Mouse (Mus musculus): ENCODE results near the gene Stub1. TPM values are rescaled to one million over a fixed set of nuclear protein-coding genes. Genes with fewer than 3 reads are reported as not detected.

Stub1 gene
- polyA plus RNA-seq, 1 experiment: 81.1 TPM

DNA sequence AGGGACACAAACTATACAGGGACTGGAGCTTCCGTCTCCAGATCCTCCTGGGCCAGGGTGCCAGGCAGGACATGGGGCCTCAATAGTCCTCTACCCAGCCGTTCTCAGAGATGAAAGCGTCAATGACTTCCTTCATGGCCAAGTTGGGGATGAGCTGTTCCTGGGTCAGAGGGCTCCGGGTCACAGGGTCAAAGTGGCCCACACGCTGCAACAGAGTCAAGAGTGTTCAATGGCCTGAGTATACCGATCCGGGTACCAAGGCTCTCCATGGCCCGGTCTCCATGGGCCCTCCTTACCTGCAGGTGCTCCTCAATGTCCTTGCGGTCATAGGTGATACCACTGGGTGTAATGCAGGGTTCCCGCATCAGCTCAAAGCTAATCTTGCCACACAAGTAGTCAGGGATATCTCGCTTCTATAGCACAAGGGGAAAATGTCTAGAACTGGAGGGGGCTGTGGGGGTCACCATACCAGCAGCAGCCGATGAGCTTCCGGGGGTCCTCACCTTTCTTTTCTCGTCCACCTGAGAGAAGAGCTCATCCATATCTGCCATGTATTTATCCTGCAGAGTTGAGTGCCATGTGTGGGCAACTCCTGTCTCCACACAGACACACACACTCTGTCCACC is 2.3 kb downstream of the Stub1 start:
- H3K27ac ChIP-seq (ENCODE audit: control insufficient read depth, insufficient read depth, low read depth, low read length): no peak overlapping the region
- no peak for TF ChIP-seq CTCF (IDR thresholded peaks at IDR 0.05; ENCODE audit: control insufficient read depth, insufficient read depth, insufficient replicate concordance, low read depth, low read length)
- no peak for TF ChIP-seq POLR2A (IDR thresholded peaks at IDR 0.05; ENCODE audit: control insufficient read depth, low read depth, low read length)
- no peaks in the 10 kb centered on the region; the same call in 1 of the 2 replicates for H3K36me3 ChIP-seq (ENCODE audit: control insufficient read depth, insufficient read depth, low read length)
- H3K4me3 ChIP-seq (ENCODE audit: control insufficient read depth, low read depth, low read length): no peak overlapping the region
- H3K27me3 ChIP-seq (ENCODE audit: control insufficient read depth, insufficient read depth, low read length): no peaks in the 10 kb centered on the region
- H3K4me1 ChIP-seq (ENCODE audit: control insufficient read depth, insufficient read depth, low read length): peaks cover 39% of the 10 kb centered on the region

DNA sequence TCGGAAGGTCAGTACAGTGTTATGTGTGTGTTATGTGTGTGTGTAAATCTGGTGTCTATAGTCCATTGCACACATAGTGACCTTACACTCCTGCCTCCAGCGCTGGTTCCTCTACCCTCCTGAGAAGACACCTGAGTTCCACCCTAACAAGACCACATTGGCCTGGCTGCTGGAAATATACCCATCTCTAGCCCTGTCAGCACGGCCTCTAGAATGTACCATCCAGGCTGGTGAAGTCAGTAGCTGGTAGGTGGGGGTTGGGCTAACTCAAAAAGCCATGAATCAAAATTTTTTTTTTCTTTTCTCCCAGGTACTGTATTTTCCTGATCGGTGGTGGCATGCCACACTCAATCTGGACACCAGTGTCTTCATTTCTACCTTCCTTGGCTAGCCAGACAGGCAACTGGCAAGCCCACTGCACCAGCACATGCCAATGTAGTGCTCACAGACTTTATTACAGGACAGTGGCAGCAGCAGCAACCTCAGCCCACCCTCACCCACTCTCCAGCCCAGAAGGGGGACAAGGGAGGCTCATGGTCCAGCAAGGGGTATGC is 2.9 kb downstream of the Stub1 start:
- TF ChIP-seq CTCF (IDR thresholded peaks at IDR 0.05; ENCODE audit: control insufficient read depth, insufficient read depth, insufficient replicate concordance, low read depth, low read length): no peak
- no peak for TF ChIP-seq POLR2A (IDR thresholded peaks at IDR 0.05; ENCODE audit: control insufficient read depth, low read depth, low read length)
- Histone ChIP-seq H3K27ac (ENCODE audit: control insufficient read depth, insufficient read depth, low read depth, low read length) (no peak overlapping the region), H3K4me3 (ENCODE audit: control insufficient read depth, low read depth, low read length) (no peak overlapping the region), H3K4me1 (ENCODE audit: control insufficient read depth, insufficient read depth, low read length) (peaks cover 36% of the 10 kb centered on the region), H3K27me3 (ENCODE audit: control insufficient read depth, insufficient read depth, low read length) (no peaks in the 10 kb centered on the region), H3K36me3 (ENCODE audit: control insufficient read depth, insufficient read depth, low read length) (no peaks in the 10 kb centered on the region; the same call in 1 of the 2 replicates)

DNA sequence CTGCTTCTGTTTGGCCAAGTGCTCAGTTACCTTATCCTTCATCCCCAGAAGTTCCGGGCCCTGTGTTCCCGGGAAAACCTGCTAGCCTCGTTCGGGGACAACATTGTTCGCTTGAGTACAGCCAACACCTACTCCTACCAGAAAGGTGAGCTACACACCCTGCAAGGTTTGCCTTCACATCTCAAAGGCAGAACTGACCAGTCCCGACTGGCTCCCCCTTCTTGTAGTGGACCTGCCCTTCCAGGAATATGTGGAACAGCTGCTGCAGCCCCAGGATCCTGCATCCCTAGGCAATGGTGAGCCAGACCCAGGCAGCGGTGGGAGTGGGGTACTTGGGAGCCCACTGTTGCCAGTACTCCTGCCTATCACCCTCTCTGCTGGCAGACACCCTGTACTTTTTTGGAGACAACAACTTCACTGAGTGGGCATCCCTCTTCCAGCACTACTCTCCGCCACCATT is 3.6 kb downstream of the Stub1 start:
- peak overlapping the region; percentile 1; the same call in 1 of the 2 replicates for H3K27ac ChIP-seq (ENCODE audit: control insufficient read depth, insufficient read depth, low read depth, low read length)
- H3K27me3 ChIP-seq (ENCODE audit: control insufficient read depth, insufficient read depth, low read length): no peaks in the 10 kb centered on the region
- H3K36me3 ChIP-seq (ENCODE audit: control insufficient read depth, insufficient read depth, low read length): no peaks in the 10 kb centered on the region; the same call in 1 of the 2 replicates
- H3K4me1 ChIP-seq (ENCODE audit: control insufficient read depth, insufficient read depth, low read length): peaks cover 35% of the 10 kb centered on the region
- TF ChIP-seq POLR2A (IDR thresholded peaks at IDR 0.05; ENCODE audit: control insufficient read depth, low read depth, low read length): no peak
- TF ChIP-seq CTCF (IDR thresholded peaks at IDR 0.05; ENCODE audit: control insufficient read depth, insufficient read depth, insufficient replicate concordance, low read depth, low read length): no peak
- H3K4me3 ChIP-seq (ENCODE audit: control insufficient read depth, low read depth, low read length): peak overlapping the region; percentile 86

DNA sequence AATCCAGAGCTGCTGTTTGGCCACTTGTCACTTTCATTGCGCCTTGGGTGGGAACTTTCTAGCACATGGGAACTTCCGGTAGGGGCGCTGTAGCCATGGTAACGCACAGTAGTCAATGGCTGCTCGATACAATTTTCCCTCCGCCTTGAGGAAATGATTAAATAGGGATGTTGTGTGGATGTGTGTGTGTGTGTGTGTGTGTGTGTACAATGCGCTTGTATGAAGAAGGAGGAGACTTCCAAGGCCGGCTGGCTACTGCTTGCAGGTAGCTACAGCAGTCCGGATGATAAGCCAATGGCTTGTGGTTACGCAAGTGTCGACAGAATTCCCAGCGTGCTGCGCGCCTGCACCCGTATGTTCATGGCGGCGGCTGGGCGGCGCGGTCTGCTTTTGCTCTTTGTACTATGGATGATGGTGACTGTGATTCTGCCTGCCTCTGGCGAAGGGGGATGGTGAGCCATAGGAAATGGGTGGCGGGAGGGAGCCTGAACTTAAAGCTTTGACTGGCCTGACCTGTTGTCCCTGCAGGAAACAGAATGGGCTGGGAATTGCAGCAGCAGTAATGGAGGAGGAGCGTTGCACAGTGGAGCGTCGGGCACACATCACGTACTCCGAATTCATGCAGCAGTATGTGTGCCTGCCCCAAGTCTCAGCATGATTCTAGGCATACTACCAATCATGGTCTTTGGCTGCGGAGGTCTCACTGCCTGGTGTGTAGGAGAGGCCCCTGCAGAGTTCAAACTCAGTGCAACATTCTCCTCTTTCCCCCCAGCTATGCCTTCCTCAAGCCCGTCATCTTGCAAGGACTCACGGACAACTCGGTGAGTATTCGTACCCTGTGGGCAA is 4.3 kb downstream of the Stub1 start, which contains the start of gene Jmjd8:
Gene Jmjd8 (plus strand): TSS at position 156 of the 846 bp plus-strand sequence.
- Histone ChIP-seq H3K4me1 (ENCODE audit: control insufficient read depth, insufficient read depth, low read length) (peaks cover 33% of the 10 kb centered on the region), H3K36me3 (ENCODE audit: control insufficient read depth, insufficient read depth, low read length) (no peaks in the 10 kb centered on the region; the same call in 1 of the 2 replicates), H3K4me3 (ENCODE audit: control insufficient read depth, low read depth, low read length) (peak within 1 kb of the TSS; percentile 86), H3K27me3 (ENCODE audit: control insufficient read depth, insufficient read depth, low read length) (no peaks in the 10 kb centered on the region), H3K27ac (ENCODE audit: control insufficient read depth, insufficient read depth, low read depth, low read length) (peak within 1 kb of the TSS; percentile 52)
- TF ChIP-seq POLR2A (IDR thresholded peaks at IDR 0.05; ENCODE audit: control insufficient read depth, low read depth, low read length) (peak; percentile 68), CTCF (IDR thresholded peaks at IDR 0.05; ENCODE audit: control insufficient read depth, insufficient read depth, insufficient replicate concordance, low read depth, low read length) (no peak)

DNA sequence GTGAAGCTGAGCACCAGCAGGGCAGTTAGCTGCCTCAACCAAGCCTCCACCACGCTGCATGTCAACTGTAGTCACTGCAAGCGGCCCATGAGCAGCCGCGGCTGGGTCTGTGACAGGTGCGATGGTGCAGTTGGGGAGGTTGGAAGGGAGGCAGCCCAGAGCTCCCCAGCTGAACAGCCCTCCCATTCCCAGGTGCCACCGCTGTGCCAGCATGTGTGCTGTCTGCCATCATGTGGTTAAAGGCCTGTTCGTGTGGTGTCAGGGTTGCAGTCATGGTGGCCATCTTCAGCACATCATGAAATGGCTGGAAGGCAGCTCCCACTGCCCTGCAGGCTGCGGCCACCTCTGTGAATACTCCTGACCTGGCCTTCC is 5.0 kb downstream of the Stub1 start:
- Histone ChIP-seq H3K36me3 (ENCODE audit: control insufficient read depth, insufficient read depth, low read length) (no peaks in the 10 kb centered on the region; the same call in 1 of the 2 replicates), H3K27ac (ENCODE audit: control insufficient read depth, insufficient read depth, low read depth, low read length) (peak overlapping the region; percentile 52), H3K4me3 (ENCODE audit: control insufficient read depth, low read depth, low read length) (peak overlapping the region; percentile 86), H3K27me3 (ENCODE audit: control insufficient read depth, insufficient read depth, low read length) (no peaks in the 10 kb centered on the region), H3K4me1 (ENCODE audit: control insufficient read depth, insufficient read depth, low read length) (peaks cover 31% of the 10 kb centered on the region)
- TF ChIP-seq POLR2A (IDR thresholded peaks at IDR 0.05; ENCODE audit: control insufficient read depth, low read depth, low read length) (no peak), CTCF (IDR thresholded peaks at IDR 0.05; ENCODE audit: control insufficient read depth, insufficient read depth, insufficient replicate concordance, low read depth, low read length) (no peak)

DNA sequence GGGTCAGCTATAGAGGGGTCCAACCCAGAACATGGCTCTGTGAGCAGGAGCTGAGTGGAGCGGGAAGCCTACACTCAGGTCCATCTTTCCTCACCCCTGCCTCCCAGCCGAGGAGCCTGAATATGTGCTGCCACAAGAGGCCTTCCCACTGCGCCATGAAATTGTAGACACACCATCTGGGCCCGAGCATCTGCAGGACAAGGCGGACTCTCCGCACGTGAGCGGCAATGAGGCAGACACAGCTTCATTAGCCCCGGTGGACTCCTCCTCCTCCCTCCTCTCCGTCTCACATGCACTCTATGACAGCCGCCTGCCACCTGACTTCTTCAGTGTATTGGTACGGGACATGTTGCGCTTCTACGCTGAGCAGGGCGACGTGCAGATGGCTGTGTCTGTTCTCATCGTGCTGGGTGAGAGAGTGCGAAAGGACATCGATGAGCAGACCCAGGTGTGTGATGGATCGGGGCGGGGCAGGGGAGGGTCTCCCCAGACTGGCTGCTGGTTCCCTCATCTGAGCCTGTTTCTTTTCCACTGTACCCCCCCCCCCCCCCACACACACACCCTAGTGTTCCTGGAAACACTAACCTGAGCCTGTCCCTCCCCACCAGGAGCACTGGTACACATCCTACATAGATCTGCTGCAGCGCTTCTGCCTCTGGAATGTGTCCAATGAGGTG is 5.5 kb downstream of the Stub1 start:
- Histone ChIP-seq H3K27me3 (ENCODE audit: control insufficient read depth, insufficient read depth, low read length) (no peaks in the 10 kb centered on the region), H3K4me3 (ENCODE audit: control insufficient read depth, low read depth, low read length) (peak overlapping the region; percentile 86), H3K36me3 (ENCODE audit: control insufficient read depth, insufficient read depth, low read length) (no peaks in the 10 kb centered on the region; the same call in 1 of the 2 replicates), H3K4me1 (ENCODE audit: control insufficient read depth, insufficient read depth, low read length) (peaks cover 34% of the 10 kb centered on the region), H3K27ac (ENCODE audit: control insufficient read depth, insufficient read depth, low read depth, low read length) (no peak overlapping the region)
- TF ChIP-seq CTCF (IDR thresholded peaks at IDR 0.05; ENCODE audit: control insufficient read depth, insufficient read depth, insufficient replicate concordance, low read depth, low read length) (no peak), POLR2A (IDR thresholded peaks at IDR 0.05; ENCODE audit: control insufficient read depth, low read depth, low read length) (no peak)

Data from testis, adult 2 months (tissue).